Mouse (Mus musculus): Measurements from ENCODE around the gene Fgf6. TPM values are rescaled to one million over a fixed set of nuclear protein-coding genes. Genes with fewer than 3 reads are reported as not detected.
A peak's percentile ranks its signal among the peaks of the same experiment; 100 is the strongest.

The Fgf6 gene
- polyA plus RNA-seq (2014; fragmentation: Nextera tagmentation; extraction: Ambion mirVana) = not detected in 2 replicates

DNA sequence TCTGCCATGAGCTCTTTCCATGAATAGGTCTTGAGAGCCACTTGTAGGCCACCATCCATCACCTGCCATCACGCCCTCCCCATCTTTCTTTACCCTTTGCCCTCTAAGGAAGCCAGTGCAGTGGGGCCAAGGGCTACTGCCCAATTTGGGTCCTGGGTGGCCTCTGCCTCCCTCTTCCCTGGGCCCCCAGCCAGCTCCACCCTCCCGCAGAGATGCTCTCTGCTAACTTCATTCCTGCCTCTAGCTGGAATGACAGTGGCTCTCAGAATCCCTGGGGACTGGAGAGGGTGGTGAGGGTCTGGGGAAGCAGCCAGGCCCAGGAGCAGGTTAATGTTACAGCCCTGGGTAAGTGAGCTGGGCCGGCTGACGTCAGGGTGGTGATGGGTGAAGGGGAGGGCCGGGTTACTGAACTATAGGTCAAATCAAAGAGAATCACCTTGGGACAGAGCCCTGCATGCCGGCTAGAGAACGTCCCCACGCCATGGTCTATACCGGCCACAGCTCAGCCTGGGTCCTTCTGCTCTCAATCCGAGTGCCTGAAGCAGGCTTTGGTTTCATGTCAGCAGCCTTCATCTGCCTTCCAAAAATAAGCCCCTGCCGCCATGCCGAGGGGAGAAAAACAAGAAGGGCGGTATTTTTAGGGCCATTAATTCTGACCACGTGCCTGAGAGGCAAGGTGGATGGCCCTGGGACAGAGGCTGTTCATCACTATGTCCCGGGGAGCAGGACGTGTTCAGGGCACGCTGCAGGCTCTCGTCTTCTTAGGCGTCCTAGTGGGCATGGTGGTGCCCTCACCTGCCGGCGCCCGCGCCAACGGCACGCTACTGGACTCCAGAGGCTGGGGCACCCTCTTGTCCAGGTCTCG lies at the start of gene Fgf6:
TSS of gene Fgf6 (plus strand) at position 681 of the 865 bp plus-strand sequence.
- no peak within 1 kb of the TSS for H3K4me3 ChIP-seq (ENCODE audit: low read depth, low read length)
- no peak for ATAC-seq
- H3K27me3 ChIP-seq (replicated peaks; ENCODE audit: control insufficient read depth, insufficient read depth, low read length) = no peaks in the 10 kb centered on the region
- H3K4me2 ChIP-seq (ENCODE audit: low read length) = no peak within 1 kb of the TSS
- WGBS = 86% methylated on average over 26 of the region's 26 CpGs
- H3K4me1 ChIP-seq (ENCODE audit: control insufficient read depth, insufficient read depth, low read length) = peaks cover 2% of the 10 kb centered on the region; the same call in 1 of the 2 replicates
- H3K27ac ChIP-seq (ENCODE audit: low read depth, low read length) = no peak within 1 kb of the TSS
- DNase-seq (ENCODE audit: low spot score) = no peak
- H3K9me3 ChIP-seq (replicated peaks; ENCODE audit: control insufficient read depth, low read length) = no peaks in the 10 kb centered on the region
- no peak within 1 kb of the TSS for H3K9ac ChIP-seq (ENCODE audit: low read length)
- H3K36me3 ChIP-seq (ENCODE audit: control insufficient read depth, insufficient read depth, low read length) = no peaks in the 10 kb centered on the region

DNA sequence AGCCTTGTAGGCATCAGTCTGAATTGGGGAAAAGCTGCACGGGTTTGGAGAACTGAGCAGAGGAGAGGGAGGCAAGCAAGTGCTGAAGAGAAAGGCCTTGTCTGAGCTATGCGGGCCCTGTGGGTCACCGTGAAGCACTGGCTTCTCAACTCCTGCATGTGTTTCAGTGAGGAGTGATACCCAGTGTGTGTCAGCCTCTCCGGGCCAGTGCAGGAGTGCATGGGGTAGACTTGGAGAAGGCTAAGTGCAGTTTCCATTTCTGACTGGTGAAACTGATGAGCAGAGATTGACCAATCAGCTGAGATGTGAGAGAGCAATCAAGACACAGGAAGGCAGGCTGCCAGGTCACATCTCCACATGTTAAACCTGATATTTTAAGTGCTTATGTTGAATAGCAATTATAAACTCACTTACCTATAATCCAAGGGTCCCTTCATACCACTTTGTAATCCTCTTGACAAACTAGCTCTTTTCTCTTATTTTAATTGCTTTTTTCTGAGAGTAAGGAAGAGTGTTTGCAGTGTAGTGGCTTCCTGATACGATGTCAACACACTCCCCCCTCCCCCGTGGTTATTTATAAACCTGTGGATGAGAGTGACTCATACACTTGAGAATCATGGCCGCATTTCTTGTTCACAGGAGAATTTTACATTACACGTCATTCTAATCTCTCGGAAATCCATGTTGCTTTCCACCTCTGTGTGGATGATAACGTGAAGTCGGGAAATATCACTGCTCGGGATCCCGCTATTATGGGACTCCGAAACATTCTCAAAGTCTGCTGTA lies 49.0 kb upstream of the Fgf6 start:
- H3K4me1 ChIP-seq (ENCODE audit: control insufficient read depth, insufficient read depth, low read length) = no peaks in the 10 kb centered on the region
- no peaks in the 10 kb centered on the region for H3K9me3 ChIP-seq (replicated peaks; ENCODE audit: control insufficient read depth, low read length)
- H3K4me2 ChIP-seq (ENCODE audit: low read length) = no peak overlapping the region
- peaks cover 51% of the 10 kb centered on the region for H3K36me3 ChIP-seq (ENCODE audit: control insufficient read depth, insufficient read depth, low read length)
- DNase-seq (ENCODE audit: low spot score) (no peak), ATAC-seq (no peak)
- no peak overlapping the region for H3K9ac ChIP-seq (ENCODE audit: low read length)
- WGBS = 89% methylated on average over 14 of the region's 14 CpGs
- H3K27ac ChIP-seq (ENCODE audit: low read depth, low read length) = no peak overlapping the region
- no peak overlapping the region for H3K4me3 ChIP-seq (ENCODE audit: low read depth, low read length)
- no peaks in the 10 kb centered on the region for H3K27me3 ChIP-seq (replicated peaks; ENCODE audit: control insufficient read depth, insufficient read depth, low read length)

DNA sequence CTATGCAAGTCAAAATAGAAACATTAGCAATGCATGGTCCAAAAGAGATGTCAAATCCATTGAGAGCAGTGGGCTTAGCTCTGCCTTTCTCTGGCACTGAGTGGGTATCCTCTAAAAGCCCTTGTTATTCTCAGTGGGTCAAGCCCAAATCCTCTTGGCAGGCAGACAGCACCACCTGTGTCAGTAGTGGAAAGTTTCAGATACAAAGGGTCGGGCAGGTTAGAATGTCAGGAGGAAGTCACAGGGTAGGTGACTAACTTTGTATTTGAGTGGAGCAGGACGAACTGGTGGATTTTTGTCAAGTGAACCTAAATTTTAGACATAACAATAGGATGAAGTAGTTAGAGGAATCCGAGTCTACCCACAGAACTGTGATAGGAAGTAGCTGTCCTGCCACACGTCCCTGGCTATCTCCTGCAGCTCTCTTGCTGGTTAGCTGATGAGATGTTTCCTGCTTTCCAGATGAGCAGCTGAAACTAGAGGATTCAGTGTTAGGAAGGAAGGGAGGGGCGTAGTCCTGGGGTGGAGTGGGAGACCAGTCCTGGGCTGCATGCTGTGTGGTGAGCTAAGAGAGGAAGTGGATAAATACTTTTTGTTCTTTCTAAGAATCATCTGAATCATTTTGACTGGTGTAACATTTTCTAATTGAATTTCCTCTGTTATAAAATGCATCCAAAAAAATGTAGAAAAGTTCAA lies 33.7 kb upstream of the Fgf6 start:
- H3K27me3 ChIP-seq (replicated peaks; ENCODE audit: control insufficient read depth, insufficient read depth, low read length) = no peaks in the 10 kb centered on the region
- DNase-seq (ENCODE audit: low spot score) (no peak), ATAC-seq (no peak)
- no peak overlapping the region for H3K9ac ChIP-seq (ENCODE audit: low read length)
- no peak overlapping the region for H3K27ac ChIP-seq (ENCODE audit: low read depth, low read length)
- no peak overlapping the region for H3K4me3 ChIP-seq (ENCODE audit: low read depth, low read length)
- 73% methylated on average over 5 of the region's 5 CpGs for WGBS
- no peak overlapping the region for H3K4me2 ChIP-seq (ENCODE audit: low read length)
- peaks cover 12% of the 10 kb centered on the region; the same call in 1 of the 2 replicates for H3K36me3 ChIP-seq (ENCODE audit: control insufficient read depth, insufficient read depth, low read length)
- no peaks in the 10 kb centered on the region for H3K4me1 ChIP-seq (ENCODE audit: control insufficient read depth, insufficient read depth, low read length)
- no peaks in the 10 kb centered on the region for H3K9me3 ChIP-seq (replicated peaks; ENCODE audit: control insufficient read depth, low read length)

DNA sequence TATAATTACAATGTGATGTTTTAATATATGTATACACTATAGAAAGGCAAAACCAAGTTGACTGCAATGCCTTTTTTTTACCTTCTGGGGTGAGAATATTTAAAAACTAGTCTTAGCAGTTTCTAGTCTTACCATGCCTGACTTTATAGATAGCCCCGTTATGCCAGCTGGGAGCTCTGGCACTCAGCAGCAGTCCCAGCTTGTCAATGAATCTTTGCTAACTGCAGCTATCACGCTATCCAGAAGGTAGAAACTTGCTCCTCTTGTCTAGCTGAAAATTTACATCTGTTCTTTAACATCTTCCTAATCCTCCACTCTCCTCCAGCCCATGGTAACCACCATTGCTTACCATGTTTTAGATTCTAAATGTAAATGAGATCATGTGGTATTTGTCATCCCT lies 21.7 kb upstream of the Fgf6 start:
- Histone ChIP-seq H3K4me3 (ENCODE audit: low read depth, low read length) (no peak overlapping the region), H3K9ac (ENCODE audit: low read length) (no peak overlapping the region), H3K4me1 (ENCODE audit: control insufficient read depth, insufficient read depth, low read length) (no peaks in the 10 kb centered on the region), H3K4me2 (ENCODE audit: low read length) (no peak overlapping the region), H3K36me3 (ENCODE audit: control insufficient read depth, insufficient read depth, low read length) (no peaks in the 10 kb centered on the region), H3K27me3 (replicated peaks; ENCODE audit: control insufficient read depth, insufficient read depth, low read length) (no peaks in the 10 kb centered on the region), H3K27ac (ENCODE audit: low read depth, low read length) (no peak overlapping the region), H3K9me3 (replicated peaks; ENCODE audit: control insufficient read depth, low read length) (no peaks in the 10 kb centered on the region)
- ATAC-seq = no peak
- 44% methylated on average over 2 of the region's 2 CpGs for WGBS
- DNase-seq (ENCODE audit: low spot score) = peak; percentile 15

DNA sequence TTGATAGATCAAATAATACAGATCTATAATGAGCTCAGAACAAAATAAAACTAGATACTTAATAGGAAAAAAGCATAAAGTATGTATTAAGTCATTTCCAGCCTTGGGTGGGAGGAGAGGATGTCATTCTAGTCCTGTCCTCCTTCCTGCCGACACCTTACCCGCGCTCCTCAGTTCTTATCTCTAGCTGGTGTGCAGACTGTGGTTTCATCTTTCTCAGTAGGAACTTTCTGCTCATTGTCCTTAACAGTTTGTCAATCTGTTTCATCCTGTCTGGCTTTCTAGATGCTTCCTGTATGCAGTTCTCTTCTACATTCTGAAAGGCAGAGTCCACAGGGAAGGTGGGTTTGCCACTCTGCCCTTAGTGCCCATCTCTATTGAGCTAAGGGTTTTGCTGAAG lies 19.9 kb upstream of the Fgf6 start:
- WGBS = 88% methylated on average over 3 of the region's 3 CpGs
- Histone ChIP-seq H3K36me3 (ENCODE audit: control insufficient read depth, insufficient read depth, low read length) (no peaks in the 10 kb centered on the region), H3K9me3 (replicated peaks; ENCODE audit: control insufficient read depth, low read length) (no peaks in the 10 kb centered on the region), H3K27me3 (replicated peaks; ENCODE audit: control insufficient read depth, insufficient read depth, low read length) (no peaks in the 10 kb centered on the region), H3K4me2 (ENCODE audit: low read length) (no peak overlapping the region), H3K4me3 (ENCODE audit: low read depth, low read length) (no peak overlapping the region), H3K27ac (ENCODE audit: low read depth, low read length) (no peak overlapping the region), H3K9ac (ENCODE audit: low read length) (no peak overlapping the region), H3K4me1 (ENCODE audit: control insufficient read depth, insufficient read depth, low read length) (no peaks in the 10 kb centered on the region)
- no peak for DNase-seq (ENCODE audit: low spot score)
- ATAC-seq = no peak

DNA sequence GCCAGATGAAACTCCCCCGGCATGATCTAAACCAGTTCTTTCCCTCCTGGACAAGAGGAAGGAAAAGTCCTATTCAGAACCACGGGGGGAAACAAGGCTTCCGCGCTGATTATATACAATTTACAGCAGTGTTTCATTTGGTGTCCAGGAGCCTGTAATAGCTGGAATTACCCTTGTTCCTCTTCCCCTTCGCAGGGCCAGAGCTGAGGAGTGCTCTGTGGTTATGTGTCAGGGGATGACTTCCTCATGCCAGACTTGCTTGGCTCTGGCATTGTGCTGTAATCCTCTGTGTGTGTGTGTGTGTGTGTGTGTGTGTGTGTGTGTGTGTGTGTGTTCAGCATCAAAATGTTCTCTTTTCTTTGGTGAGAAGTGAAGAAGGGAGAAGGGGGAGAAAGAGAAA lies 19.0 kb upstream of the Fgf6 start:
- H3K4me1 ChIP-seq (ENCODE audit: control insufficient read depth, insufficient read depth, low read length) = no peaks in the 10 kb centered on the region
- H3K27me3 ChIP-seq (replicated peaks; ENCODE audit: control insufficient read depth, insufficient read depth, low read length) = no peaks in the 10 kb centered on the region
- H3K9ac ChIP-seq (ENCODE audit: low read length) = no peak overlapping the region
- WGBS = 86% methylated on average over 5 of the region's 5 CpGs
- no peak overlapping the region for H3K4me2 ChIP-seq (ENCODE audit: low read length)
- no peaks in the 10 kb centered on the region for H3K9me3 ChIP-seq (replicated peaks; ENCODE audit: control insufficient read depth, low read length)
- DNase-seq (ENCODE audit: low spot score) = no peak
- H3K27ac ChIP-seq (ENCODE audit: low read depth, low read length) = no peak overlapping the region
- no peaks in the 10 kb centered on the region for H3K36me3 ChIP-seq (ENCODE audit: control insufficient read depth, insufficient read depth, low read length)
- no peak overlapping the region for H3K4me3 ChIP-seq (ENCODE audit: low read depth, low read length)
- no peak for ATAC-seq

DNA sequence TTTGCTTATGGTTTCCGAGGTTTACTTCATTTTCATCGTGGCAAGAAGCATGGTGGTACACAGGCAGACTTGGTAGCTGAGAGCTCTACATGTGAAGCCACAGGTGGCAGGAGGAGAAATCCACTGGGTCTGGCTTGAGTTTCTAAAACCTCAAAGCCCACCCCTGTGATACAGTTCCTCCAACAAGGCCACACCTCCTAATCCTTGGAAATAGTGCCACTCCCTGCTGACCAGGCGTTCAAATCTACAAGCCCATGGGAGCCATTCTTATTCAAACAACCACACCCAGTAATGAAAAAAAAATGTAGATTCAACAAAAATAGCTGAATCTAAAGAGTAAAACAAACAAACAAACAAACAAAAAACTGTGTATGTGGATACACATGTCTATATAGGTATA lies 9.7 kb upstream of the Fgf6 start:
- H3K4me1 ChIP-seq (ENCODE audit: control insufficient read depth, insufficient read depth, low read length) = no peaks in the 10 kb centered on the region
- no peaks in the 10 kb centered on the region for H3K27me3 ChIP-seq (replicated peaks; ENCODE audit: control insufficient read depth, insufficient read depth, low read length)
- H3K27ac ChIP-seq (ENCODE audit: low read depth, low read length) = no peak overlapping the region
- no peak overlapping the region for H3K4me2 ChIP-seq (ENCODE audit: low read length)
- H3K36me3 ChIP-seq (ENCODE audit: control insufficient read depth, insufficient read depth, low read length) = no peaks in the 10 kb centered on the region
- ATAC-seq = no peak
- no peak overlapping the region for H3K9ac ChIP-seq (ENCODE audit: low read length)
- no peak overlapping the region for H3K4me3 ChIP-seq (ENCODE audit: low read depth, low read length)
- no peak for DNase-seq (ENCODE audit: low spot score)
- H3K9me3 ChIP-seq (replicated peaks; ENCODE audit: control insufficient read depth, low read length) = no peaks in the 10 kb centered on the region
- WGBS = 91% methylated on average over 3 of the region's 3 CpGs

DNA sequence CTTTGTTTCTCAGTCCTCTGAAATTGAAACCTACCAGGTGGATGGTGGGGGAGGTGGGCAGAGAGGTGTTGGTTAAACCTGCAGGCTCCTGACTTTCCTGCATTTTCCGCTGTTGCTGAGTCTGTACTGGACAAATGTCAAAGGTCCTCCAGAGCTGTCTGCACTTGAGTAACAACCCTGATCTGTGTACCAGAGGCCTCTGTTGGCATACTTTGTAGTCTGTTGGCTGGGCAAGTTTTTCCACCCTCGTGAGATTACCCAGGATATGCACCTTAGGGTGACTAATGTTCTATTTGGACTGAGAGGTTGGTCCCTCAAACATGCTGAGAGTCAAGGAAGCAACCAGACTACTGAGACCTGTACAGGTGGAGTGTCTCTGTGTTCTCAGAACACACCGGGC lies 8.8 kb upstream of the Fgf6 start:
- H3K27me3 ChIP-seq (replicated peaks; ENCODE audit: control insufficient read depth, insufficient read depth, low read length) = no peaks in the 10 kb centered on the region
- no peak overlapping the region for H3K27ac ChIP-seq (ENCODE audit: low read depth, low read length)
- WGBS = 87% methylated on average over 3 of the region's 3 CpGs
- no peaks in the 10 kb centered on the region for H3K9me3 ChIP-seq (replicated peaks; ENCODE audit: control insufficient read depth, low read length)
- DNase-seq (ENCODE audit: low spot score) (no peak), ATAC-seq (no peak)
- H3K4me3 ChIP-seq (ENCODE audit: low read depth, low read length) = no peak overlapping the region
- no peak overlapping the region for H3K9ac ChIP-seq (ENCODE audit: low read length)
- no peak overlapping the region for H3K4me2 ChIP-seq (ENCODE audit: low read length)
- H3K36me3 ChIP-seq (ENCODE audit: control insufficient read depth, insufficient read depth, low read length) = no peaks in the 10 kb centered on the region
- no peaks in the 10 kb centered on the region for H3K4me1 ChIP-seq (ENCODE audit: control insufficient read depth, insufficient read depth, low read length)
